Mouse (Mus musculus) activated CD4-positive, CD25-positive, alpha-beta regulatory T cell, adult 9 weeks (primary cell): Measurements from ENCODE around the gene Igfbp3. TPM values are rescaled to one million over a fixed set of nuclear protein-coding genes. Genes with fewer than 3 reads are reported as not detected.

ENCODE experiments used
- polyA plus RNA-seq: library from polyadenylated mRNA; unstranded; fragments of 100-300 nt; shearing (Covaris generic); gene quantifications from one replicate; pipeline ENCODE4 v1.2.1, GENCODE M21; 2017

Gene Igfbp3
- not detected for polyA plus RNA-seq

DNA sequence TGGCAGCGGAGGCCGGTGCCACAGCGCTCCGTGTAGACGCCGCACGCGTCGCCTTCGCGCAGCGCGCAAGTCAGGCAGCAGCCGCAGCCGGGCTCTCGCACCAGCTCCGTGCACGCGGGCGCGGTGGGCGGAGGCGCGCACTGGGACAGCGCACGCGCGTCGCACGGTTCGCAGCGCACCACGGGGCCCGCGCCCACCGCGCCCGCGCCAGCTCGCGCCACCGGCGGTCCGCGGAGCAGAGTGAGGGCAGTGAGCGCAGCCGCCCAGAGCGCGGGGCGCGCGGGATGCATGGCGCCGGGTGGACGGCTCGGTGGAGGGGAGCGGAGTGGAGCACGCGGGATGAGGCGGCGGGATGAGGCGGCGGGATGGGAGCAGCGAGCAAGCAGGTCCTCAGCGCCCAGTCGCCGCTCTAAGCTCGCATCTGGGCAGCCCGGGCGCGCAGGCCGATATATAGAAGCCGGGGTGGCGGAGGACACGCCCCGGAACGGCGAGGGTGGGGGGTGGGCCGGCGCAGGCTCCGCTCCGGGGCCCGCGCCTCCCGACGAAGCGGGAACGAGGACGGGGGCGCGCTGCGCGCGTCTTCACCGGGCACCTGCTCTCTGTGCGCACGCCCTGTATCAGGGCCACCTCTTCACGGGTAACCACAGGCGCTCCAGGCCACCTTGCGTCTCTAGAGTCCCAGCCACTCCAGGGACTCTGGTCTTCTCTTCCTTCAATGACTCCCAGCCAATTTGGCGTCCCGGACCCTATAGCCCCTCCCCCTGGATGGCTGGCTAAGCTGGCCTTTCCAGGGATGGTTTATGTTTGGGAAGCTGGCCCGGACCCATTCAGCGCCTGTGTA is at the start of gene Igfbp3:
Gene Igfbp3, minus strand, starts transcription at position 423 of the 841 bp plus-strand sequence.

GRCm38 (mm10) chr11:7197491-7197941 is 16.2 kb downstream of the Igfbp3 start, which contains the start of gene Igfbp1:
Igfbp1 (plus strand) TSS chr11:7197782.

DNA sequence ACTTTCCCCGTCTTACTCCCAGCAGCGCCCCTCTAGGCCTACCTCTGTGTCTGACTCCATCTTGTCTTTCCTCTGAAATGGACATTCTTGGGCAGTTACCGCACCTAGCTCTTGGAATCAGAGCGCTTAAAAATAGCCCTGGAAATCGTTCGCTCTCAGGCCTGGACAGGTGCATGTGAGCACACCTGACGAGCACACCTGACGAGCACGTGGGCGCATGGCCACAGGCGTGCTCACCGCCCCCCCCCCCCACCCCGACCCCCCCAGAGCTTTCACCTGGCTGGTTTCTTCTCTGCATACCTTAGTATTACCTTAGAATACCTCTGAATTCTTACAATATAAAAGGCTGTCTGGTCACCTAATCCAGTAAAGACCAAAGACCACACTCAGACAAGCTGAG is 25.3 kb downstream of the Igfbp3 start, which contains the start of gene Gm11985:
Gene Gm11985, minus strand, starts transcription at position 101 of the 400 bp plus-strand sequence.

Other genes with a start within 250 kb of the Igfbp3 start
- gene Adcy1, start 150.4 kb downstream of the Igfbp3 start, polyA plus RNA-seq = 0.13 TPM
- not detected for gene Gm11985, start 25.4 kb downstream of the Igfbp3 start, polyA plus RNA-seq
- gene Igfbp1, start 16.1 kb downstream of the Igfbp3 start, polyA plus RNA-seq = not detected